Mouse (Mus musculus) kidney, adult 2 months (tissue): ENCODE data around the gene Lypd3.
"Not testable (repeated sequence)": the region's sequence is repeated elsewhere in the genome, so short reads cannot be mapped to it uniquely, and the experiment has no call there.

Experiments used
- CTCF ChIP-seq: fragments of 200-500 bp; conservative IDR thresholded peaks from 2 replicates; pipeline ENCODE4 v1.5.1; 2011; ENCODE audit warnings: low read depth, mild to moderate bottlenecking, control low read depth, low read length, moderate library complexity, mixed read lengths; ENCODE audit not compliant: insufficient read depth, insufficient read length
- POLR2A ChIP-seq: fragments of 200-500 bp; IDR thresholded peaks from one replicate; pipeline ENCODE4 v1.6.1; 2011; ENCODE audit warnings: low read depth, low read length, control low read depth

GRCm38 (mm10) chr7:24618374-24618773 lies 18.0 kb upstream of the Lypd3 start:
- TF ChIP-seq POLR2A, CTCF: not testable (repeated sequence)
